Mouse (Mus musculus) CH12.LX (cell line): ENCODE data around the gene Asic2.

Source experiments
- CTCF ChIP-seq, 2 experiments: IDR thresholded peaks in 1 of 2; conservative IDR thresholded peaks in 1 of 2; 2 replicates each; pipeline ENCODE4 v1.5.1; 2011 to 2012; ENCODE audit warnings: low read depth in 2 of 2, low read length in 2 of 2, improper control_type of control experiment in 1 of 2, inconsistent platforms in 1 of 2, mild to moderate bottlenecking in 1 of 2, moderate library complexity in 1 of 2
- ETS1 ChIP-seq: conservative IDR thresholded peaks from 2 replicates; pipeline ENCODE4 v1.6.1; 2012; ENCODE audit warnings: low read depth, mild to moderate bottlenecking, inconsistent platforms, low read length, improper control_type of control experiment, moderate library complexity
- HCFC1 ChIP-seq: IDR thresholded peaks from 2 replicates; pipeline ENCODE4 v1.6.1; 2012; ENCODE audit warnings: low read depth, mild to moderate bottlenecking, inconsistent platforms, low read length, improper control_type of control experiment

- TF ChIP-seq CTCF (conservative IDR thresholded peaks at IDR 0.05 in 1 of 2, IDR thresholded peaks at IDR 0.05 in 1 of 2; ENCODE audit: low read depth in 2 of 2, low read length in 2 of 2) (peak in 1 of 2 experiments; percentile 79; a peak in 2 of 4 replicates), HCFC1 (no peak), ETS1 (no peak)
Measured at GRCm38 (mm10) chr11:81462199-81462598, 506.1 kb downstream of the Asic2 start.
